Mouse (Mus musculus) bone marrow, adult 2 months (tissue): ENCODE measurements around the gene Nudt14.

Source experiments
- CTCF ChIP-seq: fragments of 200-500 bp; IDR thresholded peaks from 2 replicates; pipeline ENCODE4 v1.5.1; 2011; ENCODE audit warnings: low read length, control low read depth; ENCODE audit not compliant: control insufficient read depth, insufficient read depth
- POLR2A ChIP-seq: fragments of 200-500 bp; IDR thresholded peaks from 2 replicates; pipeline ENCODE4 v1.6.1; 2011; ENCODE audit warnings: low read depth, mild to moderate bottlenecking, control low read depth, low read length, borderline replicate concordance; ENCODE audit not compliant: control insufficient read depth

DNA sequence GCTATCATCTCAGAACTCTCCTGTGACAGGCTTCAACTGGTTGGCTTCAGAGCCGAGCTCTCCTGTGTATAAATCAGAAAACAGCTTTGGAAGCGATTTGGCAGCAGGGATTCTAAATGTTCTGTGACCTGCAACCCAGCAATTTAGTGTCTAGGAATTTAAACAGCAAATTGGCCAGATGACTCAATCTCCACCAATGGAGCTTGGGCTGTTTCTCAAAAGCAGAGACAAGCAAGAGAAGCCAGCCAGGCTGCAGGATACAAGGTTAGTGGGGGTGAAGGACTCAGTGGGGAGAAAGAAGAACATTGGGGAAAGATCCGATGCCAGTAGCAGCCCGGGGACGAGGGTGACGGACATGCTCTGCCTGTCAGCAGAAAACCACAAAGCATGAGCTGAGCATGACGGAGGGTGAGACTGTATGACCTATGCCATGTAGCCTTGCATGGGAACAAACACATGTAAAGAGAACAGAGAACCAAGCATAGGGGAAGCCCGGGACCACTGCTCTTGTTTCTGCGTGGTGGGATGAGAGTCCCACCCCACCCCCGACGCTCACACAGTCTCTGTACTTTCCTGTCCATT is 47.5 kb downstream of the Nudt14 start:
- TF ChIP-seq CTCF: no peak
- TF ChIP-seq POLR2A: no peak
